Mouse (Mus musculus): Measurements from ENCODE around the gene Gm20481.
"Not testable (repeated sequence)": the region's sequence is repeated elsewhere in the genome, so short reads cannot be mapped to it uniquely, and the experiment has no call there.

Gene Gm20481

GRCm38 (mm10) chr17:34969822-34970221 is at the start of gene Gm20481:
Gm20481 (plus strand) TSS chr17:34969912.
- not testable (repeated sequence) for DNase-seq (ENCODE audit: low read depth, low spot score)

- no peak for DNase-seq (ENCODE audit: low read depth, low spot score)
Observed at GRCm38 (mm10) chr17:34922939-34923338, 46.8 kb upstream of the Gm20481 start.

GRCm38 (mm10) chr17:34924258-34924657 is 45.5 kb upstream of the Gm20481 start:
- DNase-seq (ENCODE audit: low read depth, low spot score), result no peak

GRCm38 (mm10) chr17:34927306-34928019 is 42.2 kb upstream of the Gm20481 start:
- no peak for DNase-seq (ENCODE audit: low read depth, low spot score)

- no peak for DNase-seq (ENCODE audit: low read depth, low spot score)
Observed at GRCm38 (mm10) chr17:34928841-34929240, 40.9 kb upstream of the Gm20481 start.

GRCm38 (mm10) chr17:34931061-34931734 is 38.5 kb upstream of the Gm20481 start, which contains the start of gene Neu1:
Neu1 (plus strand) TSS chr17:34931253.
- DNase-seq (ENCODE audit: low read depth, low spot score), result peak; percentile 92

GRCm38 (mm10) chr17:34931735-34932098 is 38.0 kb upstream of the Gm20481 start:
- DNase-seq (ENCODE audit: low read depth, low spot score), result no peak

- no peak for DNase-seq (ENCODE audit: low read depth, low spot score)
Observed at GRCm38 (mm10) chr17:34932287-34932686, 37.4 kb upstream of the Gm20481 start.

GRCm38 (mm10) chr17:34934031-34934430 is 35.7 kb upstream of the Gm20481 start:
- no peak for DNase-seq (ENCODE audit: low read depth, low spot score)

GRCm38 (mm10) chr17:34934830-34935229 is 34.9 kb upstream of the Gm20481 start:
- DNase-seq (ENCODE audit: low read depth, low spot score), result no peak

GRCm38 (mm10) chr17:34937960-34938505 is 31.7 kb upstream of the Gm20481 start:
- DNase-seq (ENCODE audit: low read depth, low spot score), result no peak

GRCm38 (mm10) chr17:34941344-34942041 is 28.2 kb upstream of the Gm20481 start:
- no peak for DNase-seq (ENCODE audit: low read depth, low spot score)

GRCm38 (mm10) chr17:34943128-34943815 is 26.4 kb upstream of the Gm20481 start:
- no peak for DNase-seq (ENCODE audit: low read depth, low spot score)

- DNase-seq (ENCODE audit: low read depth, low spot score), result no peak
Observed at GRCm38 (mm10) chr17:34944362-34944761, 25.4 kb upstream of the Gm20481 start.

GRCm38 (mm10) chr17:34946486-34947140 is 23.1 kb upstream of the Gm20481 start:
- no peak for DNase-seq (ENCODE audit: low read depth, low spot score)

- DNase-seq (ENCODE audit: low read depth, low spot score), result no peak
Observed at GRCm38 (mm10) chr17:34947606-34948005, 22.1 kb upstream of the Gm20481 start.

GRCm38 (mm10) chr17:34948721-34949552 is 20.8 kb upstream of the Gm20481 start:
- DNase-seq (ENCODE audit: low read depth, low spot score), result not testable (repeated sequence)

GRCm38 (mm10) chr17:34949553-34949969 is 20.2 kb upstream of the Gm20481 start:
- DNase-seq (ENCODE audit: low read depth, low spot score), result no peak

- no peak for DNase-seq (ENCODE audit: low read depth, low spot score)
Observed at GRCm38 (mm10) chr17:34950514-34951455, 18.9 kb upstream of the Gm20481 start.

Data from WW6 (cell line).